Mouse (Mus musculus) embryonic stem cell, embryonic (primary cell): Measurements from ENCODE around the gene Cib4.

Source experiments
- CTCF ChIA-PET, 4 experiments: fragments of 300-600 bp in 2 of 4; fragments of 350-600 bp in 2 of 4; sonication (Branson Sonifier 250); formaldehyde crosslinking; loops; one replicate each; lab custom pipeline; 2022; ENCODE audit warnings: inconsistent platforms in 2 of 4; lab: Charles Lee
- POLR2A ChIA-PET, 4 experiments: fragments of 300-600 bp in 2 of 4; fragments of 350-600 bp in 2 of 4; sonication (Branson Sonifier 250); formaldehyde crosslinking; loops; one replicate each; lab custom pipeline; 2022; ENCODE audit warnings: antibody characterized with exemption in 4 of 4, inconsistent platforms in 1 of 4; lab: Charles Lee

The Cib4 gene

GRCm38 (mm10) chr5:30545698-30546097 is at the start of gene Cib4:
Gene Cib4, minus strand, starts transcription at chr5:30545836.
- POLR2A ChIA-PET, result no interaction called here
- CTCF ChIA-PET, result no interaction called here

DNA sequence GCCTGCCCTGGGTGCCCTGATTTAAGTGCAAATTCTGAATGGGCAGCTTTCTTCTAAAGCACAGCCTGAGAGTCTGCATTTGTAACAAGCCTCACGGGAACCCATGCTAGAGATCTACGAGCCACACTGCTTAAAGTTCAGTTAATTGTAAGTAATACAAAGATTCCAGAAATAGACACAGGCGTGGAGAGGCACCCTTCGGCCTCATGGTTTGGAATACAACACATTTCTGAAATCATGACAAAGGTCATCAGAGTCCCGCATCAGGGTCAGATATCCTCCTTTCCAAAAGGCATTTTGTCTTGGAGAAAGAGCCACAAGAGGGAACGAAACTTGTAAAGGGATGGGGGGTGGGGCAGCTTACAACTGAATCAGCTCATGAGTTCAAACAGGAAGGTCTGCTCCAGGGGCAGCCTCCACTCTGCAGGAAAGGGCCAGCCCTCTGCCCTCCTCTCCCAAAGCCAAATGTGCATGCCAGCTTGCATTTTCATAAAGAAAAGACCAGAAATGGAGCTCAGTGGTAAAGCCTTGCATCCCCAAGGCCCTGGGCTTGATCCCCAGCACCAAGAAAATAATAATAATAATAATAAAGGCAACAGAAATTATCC is 49.4 kb upstream of the Cib4 start:
- ChIA-PET POLR2A (interaction anchor here in 2 of 4 experiments (0.6 kb wide), 2 partner anchors 59 to 64 kb away, joined by 3 read pairs; no protein-coding TSS in a partner anchor), CTCF (no interaction called here)

DNA sequence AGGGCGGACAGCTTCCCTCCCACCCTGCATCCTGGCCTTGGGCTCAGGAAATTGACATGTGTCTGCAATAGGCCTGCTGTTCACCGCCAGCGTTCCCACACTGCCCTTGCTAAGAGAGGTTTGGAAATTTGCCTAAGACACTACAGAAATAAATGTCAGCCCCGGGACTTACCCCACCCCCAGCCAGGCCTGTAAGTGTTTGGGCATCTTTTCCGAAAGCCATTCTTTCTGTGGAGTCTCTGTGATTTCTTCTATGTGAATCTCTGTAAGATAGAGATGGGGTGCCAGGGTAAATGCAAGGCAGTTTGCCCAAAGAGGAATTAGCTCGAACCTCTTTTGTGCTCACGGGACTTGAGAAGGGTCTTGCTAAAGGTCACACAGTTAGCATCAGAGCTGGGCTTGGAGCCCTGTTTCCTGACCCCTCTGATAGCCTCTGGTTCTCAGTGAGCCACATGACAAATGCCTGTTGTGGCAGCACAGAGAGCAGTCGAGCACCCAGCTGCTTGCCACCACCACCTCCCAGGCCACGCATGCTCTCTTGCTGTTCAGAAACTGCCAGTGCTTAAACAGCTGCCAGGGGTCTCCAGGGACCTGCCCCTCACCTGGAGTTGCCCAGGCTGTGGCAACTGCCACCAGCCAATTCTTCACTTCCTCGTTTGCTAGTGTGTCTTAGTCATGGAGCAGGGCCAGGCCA is 48.3 kb upstream of the Cib4 start:
- CTCF ChIA-PET, result interaction anchor here in 1 of 4 experiments (0.6 kb wide), 1 partner anchor 112 kb away, joined by 4 read pairs; no protein-coding TSS in a partner anchor
- POLR2A ChIA-PET, result interaction anchor here in 1 of 4 experiments (0.6 kb wide), 1 partner anchor 58 kb away, joined by 3 read pairs; no protein-coding TSS in a partner anchor

GRCm38 (mm10) chr5:30593360-30593759 is 47.7 kb upstream of the Cib4 start:
- CTCF ChIA-PET, result interaction anchor here in 1 of 4 experiments (0.6 kb wide), 1 partner anchor 111 kb away, joined by 4 read pairs; no protein-coding TSS in a partner anchor
- POLR2A ChIA-PET, result interaction anchor here in 1 of 4 experiments (1.0 to 1.5 kb wide), 3 partner anchors 18 to 82 kb away, joined by 3 to 4 read pairs (median 4); no protein-coding TSS in a partner anchor

- CTCF ChIA-PET, result no interaction called here
- POLR2A ChIA-PET, result interaction anchor here in 1 of 4 experiments (1.0 to 1.5 kb wide), 3 partner anchors 19 to 83 kb away, joined by 3 to 4 read pairs (median 4); no protein-coding TSS in a partner anchor
Measured at GRCm38 (mm10) chr5:30592279-30592980, 46.8 kb upstream of the Cib4 start.

DNA sequence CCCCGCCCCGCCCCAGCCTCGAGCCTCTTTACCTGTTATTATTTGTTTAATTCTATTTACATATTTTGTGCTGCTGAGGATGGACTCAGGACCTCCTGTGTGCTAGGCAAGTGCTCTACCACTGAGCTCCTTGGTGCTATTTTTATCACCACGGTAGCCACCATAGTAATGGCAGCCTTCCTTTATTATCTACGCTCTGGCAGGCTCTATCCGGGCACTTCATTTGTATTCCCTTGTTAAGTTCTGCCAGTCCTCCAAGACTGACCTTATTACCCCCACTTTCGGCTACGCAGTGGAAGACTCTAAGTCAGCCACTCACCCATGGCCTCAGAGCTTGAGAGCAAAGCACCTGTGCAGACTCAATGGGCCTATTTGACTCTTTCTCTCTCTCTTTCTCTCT is 46.1 kb upstream of the Cib4 start:
- ChIA-PET CTCF (interaction anchor here in 1 of 4 experiments (0.6 kb wide), 1 partner anchor 477 kb away, joined by 4 read pairs; no protein-coding TSS in a partner anchor), POLR2A (interaction anchor here in 1 of 4 experiments (1.0 to 1.3 kb wide), 2 partner anchors 75 to 84 kb away, joined by 3 to 4 read pairs; partner anchors contain the start of gene Cenpa)

DNA sequence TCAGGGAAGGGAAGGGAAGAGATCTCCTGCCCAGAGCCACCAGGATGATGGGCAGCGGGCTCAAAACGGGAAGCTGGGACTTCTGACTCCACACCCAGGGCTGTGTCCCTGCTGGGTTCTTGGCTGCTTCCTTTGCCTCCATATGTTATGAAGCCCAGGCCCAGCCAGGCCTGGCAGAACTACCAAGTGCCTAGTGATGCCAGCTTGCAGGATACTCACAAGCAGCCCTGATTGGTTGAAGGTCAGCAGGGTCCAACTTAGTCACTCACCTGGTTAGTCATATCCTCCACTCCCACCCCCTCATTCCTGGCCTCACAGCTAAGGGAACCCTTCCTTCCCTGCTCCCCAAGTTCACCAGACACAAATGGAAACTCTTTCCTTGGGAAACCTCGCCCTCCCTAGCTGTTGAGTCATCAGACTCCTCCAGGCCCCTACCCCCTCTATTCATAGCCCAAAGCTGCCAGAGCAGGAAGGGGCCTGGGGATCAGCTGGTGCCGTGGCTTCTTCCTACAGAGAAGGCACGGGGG is 45.6 kb upstream of the Cib4 start:
- ChIA-PET POLR2A (interaction anchor here in 1 of 4 experiments (1.0 kb wide), 1 partner anchor 76 kb away, joined by 3 read pairs; the partner anchor contains the start of gene Cenpa), CTCF (interaction anchor here in 1 of 4 experiments (0.6 kb wide), 1 partner anchor 476 kb away, joined by 4 read pairs; no protein-coding TSS in a partner anchor)

GRCm38 (mm10) chr5:30590231-30590630 is 44.6 kb upstream of the Cib4 start:
- POLR2A ChIA-PET, result interaction anchor here in 1 of 4 experiments (1.1 kb wide), 1 partner anchor 36 kb away, joined by 3 read pairs; no protein-coding TSS in a partner anchor
- CTCF ChIA-PET, result no interaction called here

DNA sequence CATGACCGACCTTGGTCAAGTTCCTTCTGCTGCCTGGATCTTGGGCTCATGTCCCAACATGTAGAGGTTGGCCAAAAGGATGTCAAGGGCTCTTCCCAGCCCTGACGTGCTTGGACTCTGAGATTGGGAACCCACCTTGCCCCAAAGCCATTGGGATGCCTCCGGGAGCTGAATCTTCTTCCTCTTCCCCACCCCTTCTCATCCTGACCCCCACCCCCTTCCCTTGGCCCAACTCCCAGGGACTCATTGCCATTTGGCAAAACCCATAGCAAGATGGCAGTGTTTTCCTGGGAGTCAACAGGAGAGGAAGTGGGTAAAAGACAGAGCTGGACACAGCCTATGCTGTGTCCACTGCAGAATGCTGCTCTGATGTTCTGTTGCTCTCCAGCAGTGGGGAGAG is 43.9 kb upstream of the Cib4 start:
- ChIA-PET POLR2A (interaction anchor here in 1 of 4 experiments (1.0 to 1.1 kb wide), 2 partner anchors 22 to 37 kb away, joined by 3 read pairs; no protein-coding TSS in a partner anchor), CTCF (no interaction called here)

GRCm38 (mm10) chr5:30589069-30589468 is 43.4 kb upstream of the Cib4 start:
- CTCF ChIA-PET, result no interaction called here
- POLR2A ChIA-PET, result interaction anchor here in 2 of 4 experiments (1.0 to 1.1 kb wide), 2 partner anchors 23 to 48 kb away, joined by 3 read pairs; no protein-coding TSS in a partner anchor

GRCm38 (mm10) chr5:30588301-30588968 is 42.8 kb upstream of the Cib4 start:
- CTCF ChIA-PET, result no interaction called here

GRCm38 (mm10) chr5:30587681-30588300 is 42.2 kb upstream of the Cib4 start, which contains the start of gene Kcnk3:
Gene Kcnk3, plus strand, starts transcription at chr5:30588170.
- POLR2A ChIA-PET, result interaction anchor here in 3 of 4 experiments (0.7 to 1.1 kb wide), 5 partner anchors 14 to 355 kb away, joined by 3 to 5 read pairs (median 3); partner anchors contain the start of gene Selenoi (in 1 of the 3)

More at GRCm38 (mm10) chr5:30588301-30588968, 42.8 kb upstream of the Cib4 start:
- POLR2A ChIA-PET, result interaction anchor here in 3 of 4 experiments (0.7 to 1.1 kb wide), 4 partner anchors 23 to 356 kb away, joined by 3 to 5 read pairs (median 4); partner anchors contain the start of gene Selenoi (in 1 of the 3)

GRCm38 (mm10) chr5:30587101-30587500 is 41.5 kb upstream of the Cib4 start:
- CTCF ChIA-PET, result interaction anchor here in 2 of 4 experiments (0.6 to 0.7 kb wide), 2 partner anchors 45 to 142 kb away, joined by 4 to 15 read pairs; no protein-coding TSS in a partner anchor
- POLR2A ChIA-PET, result interaction anchor here in 2 of 4 experiments (0.7 to 1.1 kb wide), 2 partner anchors 13 to 74 kb away, joined by 3 read pairs; no protein-coding TSS in a partner anchor

More at GRCm38 (mm10) chr5:30587681-30588300, 42.2 kb upstream of the Cib4 start, which contains the start of gene Kcnk3:
- CTCF ChIA-PET, result no interaction called here

- ChIA-PET POLR2A (interaction anchor here in 1 of 4 experiments (0.7 to 1.5 kb wide), 2 partner anchors 11 to 429 kb away, joined by 4 read pairs; no protein-coding TSS in a partner anchor), CTCF (interaction anchor here in 2 of 4 experiments (0.6 to 0.7 kb wide), 2 partner anchors 46 to 142 kb away, joined by 4 to 15 read pairs; no protein-coding TSS in a partner anchor)
Measured at GRCm38 (mm10) chr5:30586616-30587015, 41.0 kb upstream of the Cib4 start.

- POLR2A ChIA-PET, result interaction anchor here in 1 of 4 experiments (2.2 kb wide), 1 partner anchor 29 kb away, joined by 6 read pairs; no protein-coding TSS in a partner anchor
- CTCF ChIA-PET, result interaction anchor here in 2 of 4 experiments (0.6 to 0.7 kb wide), 2 partner anchors 35 to 461 kb away, joined by 3 to 5 read pairs; no protein-coding TSS in a partner anchor
Measured at GRCm38 (mm10) chr5:30582017-30582416, 36.4 kb upstream of the Cib4 start.

- ChIA-PET POLR2A (interaction anchor here in 1 of 4 experiments (0.6 to 2.2 kb wide), 3 partner anchors 30 to 291 kb away, joined by 3 to 6 read pairs (median 3); no protein-coding TSS in a partner anchor), CTCF (interaction anchor here in 1 of 4 experiments (0.5 kb wide), 1 partner anchor 106 kb away, joined by 3 read pairs; no protein-coding TSS in a partner anchor)
Measured at GRCm38 (mm10) chr5:30580725-30581124, 35.1 kb upstream of the Cib4 start.
